Mouse (Mus musculus) small intestine, adult 2 months (tissue): ENCODE data around the gene Hecw2.

Source experiments
- CTCF ChIP-seq: fragments of 200-500 bp; IDR thresholded peaks from 2 replicates; pipeline ENCODE4 v1.5.1; 2012; ENCODE audit warnings: low read depth, mild to moderate bottlenecking, control low read depth, inconsistent platforms, low read length, moderate library complexity, mixed read lengths; ENCODE audit not compliant: insufficient replicate concordance, insufficient read length; ENCODE audit errors: extremely low read depth
- POLR2A ChIP-seq: fragments of 200-500 bp; IDR thresholded peaks from 2 replicates; pipeline ENCODE4 v1.6.1; 2012; ENCODE audit warnings: low read depth, mild to moderate bottlenecking, control low read depth, inconsistent platforms, low read length, moderate library complexity

GRCm38 (mm10) chr1:53889806-53890205 is 305.2 kb downstream of the Hecw2 start:
- TF ChIP-seq CTCF (no peak), POLR2A (no peak)
